Mouse (Mus musculus) neural tube, embryonic 10.5 days (tissue): Measurements from ENCODE around the gene Tns3.
A peak's percentile ranks its signal among the peaks of the same experiment; 100 is the strongest.

Source experiments
- DNase-seq: peaks from one replicate; pipeline ENCODE4 v3.0.0-alpha.2; 2017; ENCODE audit warnings: low spot score; ENCODE audit errors: extremely low spot score

Gene Tns3

GRCm38 (mm10) chr11:8444759-8445422 is 219.4 kb downstream of the Tns3 start:
- no peak for DNase-seq

GRCm38 (mm10) chr11:8443539-8444292 is 220.6 kb downstream of the Tns3 start:
- no peak for DNase-seq

DNA sequence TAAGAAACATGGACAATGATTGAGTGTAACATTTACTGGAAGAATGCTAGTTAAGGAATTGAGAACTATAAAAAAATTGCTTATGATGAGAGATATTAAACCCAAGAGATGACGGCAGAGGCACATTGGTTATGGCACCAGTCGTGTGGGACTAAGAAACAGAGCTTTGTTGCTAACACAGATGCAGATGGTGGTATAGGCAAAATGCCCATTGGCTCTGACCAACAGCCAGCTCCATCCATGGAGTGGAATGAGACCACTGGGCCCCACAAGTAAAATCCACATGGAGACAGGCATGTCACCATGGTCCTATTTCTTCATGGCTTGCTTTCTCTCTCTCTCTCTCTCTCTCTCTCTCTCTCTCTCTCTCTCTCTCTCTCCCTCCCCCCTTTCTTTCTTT is 223.6 kb downstream of the Tns3 start:
- no peak for DNase-seq

DNA sequence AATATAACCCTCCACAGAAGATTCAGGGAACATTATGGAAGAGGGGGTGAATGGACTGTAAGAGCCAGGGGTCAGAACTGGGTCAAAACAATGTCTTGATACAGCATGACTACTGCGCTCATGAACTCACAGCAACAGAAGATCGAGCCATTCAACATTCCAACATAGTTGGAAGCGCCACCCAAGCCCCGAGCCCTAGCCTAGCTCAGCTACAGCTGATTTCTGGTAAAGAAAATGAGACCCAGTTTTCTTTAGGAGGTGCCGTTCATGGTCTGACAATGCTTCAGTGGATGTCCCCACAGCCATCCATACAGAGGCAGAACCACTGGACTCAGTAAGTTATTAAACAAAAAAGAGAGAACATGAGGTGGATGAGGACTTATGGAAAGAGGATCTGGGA is 224.1 kb downstream of the Tns3 start:
- DNase-seq = no peak

GRCm38 (mm10) chr11:8439035-8439434 is 225.3 kb downstream of the Tns3 start:
- no peak for DNase-seq

- no peak for DNase-seq
These were observed 226.1 kb downstream of the Tns3 start for GRCm38 (mm10) chr11:8438269-8438668.

DNA sequence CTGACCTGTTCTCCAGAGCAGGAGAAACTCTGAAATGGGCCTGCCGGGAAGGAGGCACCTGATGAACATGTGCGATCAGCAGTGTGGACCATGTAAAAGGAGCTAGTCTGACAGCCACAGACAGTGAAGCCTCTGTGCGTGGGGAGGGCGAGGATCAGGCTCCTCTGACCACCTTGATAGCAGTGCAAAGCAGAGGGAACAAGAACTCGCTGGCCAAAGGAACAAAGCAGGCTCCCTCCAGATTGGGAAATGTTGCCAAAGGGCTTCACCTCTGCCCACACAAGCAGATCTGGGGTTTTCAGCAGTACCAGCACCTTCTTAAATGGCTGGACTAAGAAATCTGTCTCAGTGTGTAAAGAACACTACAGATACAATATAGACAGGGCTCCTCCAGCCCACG is 229.2 kb downstream of the Tns3 start:
- no peak for DNase-seq

GRCm38 (mm10) chr11:8434366-8434765 is 230.0 kb downstream of the Tns3 start:
- no peak for DNase-seq

DNA sequence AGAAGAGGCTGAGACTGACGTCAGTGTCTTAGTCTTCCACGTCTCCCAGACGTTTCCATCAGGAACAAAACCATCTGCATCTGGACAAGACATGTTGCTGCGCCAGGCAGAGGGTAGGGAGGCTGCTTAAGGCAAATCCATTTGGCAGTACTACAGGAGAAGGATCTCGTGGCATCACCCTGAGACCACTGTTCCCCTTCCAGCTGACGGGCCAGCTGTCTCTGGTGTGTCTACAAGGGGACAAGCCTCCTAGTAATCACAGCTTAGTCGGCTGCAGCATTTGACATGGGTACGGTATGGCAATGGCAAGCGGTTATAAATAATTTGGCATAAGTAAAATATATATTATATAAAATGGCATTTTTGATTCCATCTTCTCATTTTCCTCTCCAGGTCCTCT is 230.9 kb downstream of the Tns3 start:
- DNase-seq = no peak

DNA sequence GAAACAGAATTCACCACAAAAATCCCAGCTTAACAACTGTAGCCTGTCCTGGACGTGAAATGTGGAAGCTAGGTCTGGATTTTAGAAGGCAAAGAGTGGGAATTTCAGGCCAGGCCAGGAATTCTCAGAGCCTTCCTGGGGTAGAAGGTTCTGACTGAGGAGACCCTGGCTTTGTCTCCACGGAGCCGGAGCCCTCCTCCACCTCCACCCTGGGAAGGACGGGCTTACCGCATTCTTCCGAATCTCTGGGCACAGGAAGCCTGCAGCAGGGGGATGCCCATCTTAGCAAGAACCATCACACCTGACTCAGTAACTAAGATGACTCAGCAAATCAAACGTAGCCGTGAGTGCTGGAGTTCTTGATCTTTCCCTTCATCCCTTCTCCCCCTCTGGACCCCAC is 231.4 kb downstream of the Tns3 start:
- no peak for DNase-seq

DNA sequence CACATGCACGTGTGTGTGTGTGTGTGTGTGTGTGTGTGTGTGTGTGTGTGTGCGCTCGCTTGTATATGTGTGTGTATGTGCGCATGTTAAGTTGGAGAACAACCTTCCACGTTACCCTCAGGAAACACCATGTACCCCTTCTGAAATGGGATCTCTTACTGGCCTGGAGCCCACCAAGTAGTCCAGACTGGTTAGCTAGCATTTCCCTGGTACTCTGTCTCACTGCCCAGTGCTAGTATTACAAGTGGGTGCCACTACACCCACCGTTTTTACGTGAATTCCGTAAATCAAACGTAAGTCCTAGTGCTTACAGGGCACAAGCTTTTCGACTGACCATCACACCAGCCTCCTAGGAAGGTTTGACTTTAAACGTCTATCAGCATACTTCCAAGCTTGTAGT is 236.7 kb downstream of the Tns3 start:
- no peak for DNase-seq

DNA sequence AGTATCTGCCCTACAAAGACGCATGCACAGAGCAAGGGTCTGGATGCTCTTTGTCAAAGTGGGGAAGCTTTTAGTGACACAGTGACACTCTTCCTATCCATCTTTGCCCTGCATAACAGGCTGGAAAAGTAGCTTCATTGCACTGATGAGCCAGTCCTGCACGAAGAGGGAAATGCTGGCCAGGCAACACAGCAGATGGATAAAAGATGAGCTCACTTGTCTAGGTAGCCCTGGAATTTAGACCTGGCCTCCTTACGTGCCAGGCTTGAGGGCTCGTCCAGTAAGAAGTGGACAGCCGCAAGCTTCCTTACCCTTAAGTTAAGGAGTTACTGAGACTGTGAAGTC is 239.1 kb downstream of the Tns3 start:
- DNase-seq = no peak

DNA sequence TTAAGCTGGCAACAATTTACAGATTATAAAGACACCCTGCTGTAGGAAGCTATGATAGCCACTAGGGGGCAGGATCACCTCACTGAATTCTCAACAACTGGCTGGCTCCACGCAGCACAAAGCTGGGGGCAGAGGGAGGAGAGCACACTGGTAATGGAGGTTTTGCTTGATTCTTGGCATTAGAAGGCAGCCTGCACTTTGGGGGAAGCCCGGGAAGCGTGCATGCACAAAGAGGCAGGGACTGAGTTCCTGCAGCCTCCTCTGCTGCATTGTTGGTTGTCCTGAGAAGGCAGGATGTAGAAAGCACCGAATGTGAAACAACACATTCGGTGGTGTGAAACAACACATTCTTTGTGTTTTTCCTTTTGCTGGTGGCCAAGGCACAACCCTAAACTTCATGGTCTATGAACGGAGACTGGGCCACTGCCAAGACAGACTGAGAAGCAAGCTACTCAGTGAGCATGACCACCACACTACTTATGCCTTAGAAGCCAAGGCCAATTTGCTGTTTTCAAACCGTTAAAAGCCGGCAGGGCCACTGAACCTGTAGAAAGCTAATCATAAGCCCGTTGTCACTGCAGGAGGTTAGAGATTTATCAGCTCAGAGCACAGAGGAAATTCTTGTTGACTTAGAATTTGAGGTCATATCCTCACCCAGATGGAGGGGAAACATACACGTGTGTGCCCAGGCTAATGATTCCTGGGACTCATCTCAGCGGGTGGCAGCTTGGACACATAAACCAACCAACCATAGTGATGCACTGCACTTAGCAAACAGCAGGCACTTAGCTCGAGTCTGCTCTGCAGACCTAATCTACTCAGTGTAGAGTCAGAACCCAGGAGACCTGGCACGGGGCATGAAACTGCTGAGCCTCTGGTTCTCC is 239.8 kb downstream of the Tns3 start:
- peak; percentile 72 for DNase-seq

GRCm38 (mm10) chr11:8405225-8405899 is 259.0 kb downstream of the Tns3 start:
- DNase-seq = peak; percentile 74

DNA sequence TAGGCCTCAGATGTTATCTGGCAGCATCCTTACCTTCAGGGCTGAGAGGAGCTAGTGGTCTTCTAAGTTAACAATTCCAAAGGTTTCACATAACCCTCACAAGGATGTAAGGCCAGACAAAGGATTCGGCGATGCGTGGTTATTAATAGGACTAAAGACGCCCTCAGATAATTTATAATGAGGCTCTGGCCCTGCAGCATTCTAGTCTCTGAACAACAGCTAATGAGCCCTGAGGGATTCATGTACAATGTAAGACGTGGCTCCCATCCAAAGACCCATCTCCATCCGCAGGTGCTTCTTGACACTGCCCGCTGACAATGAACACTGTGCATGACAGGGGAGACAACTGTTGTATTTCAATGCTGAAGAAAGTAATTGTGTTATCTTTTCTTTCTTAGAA is 263.0 kb downstream of the Tns3 start:
- DNase-seq = no peak

- no peak for DNase-seq
These were observed 268.0 kb downstream of the Tns3 start for GRCm38 (mm10) chr11:8396329-8396728.

DNA sequence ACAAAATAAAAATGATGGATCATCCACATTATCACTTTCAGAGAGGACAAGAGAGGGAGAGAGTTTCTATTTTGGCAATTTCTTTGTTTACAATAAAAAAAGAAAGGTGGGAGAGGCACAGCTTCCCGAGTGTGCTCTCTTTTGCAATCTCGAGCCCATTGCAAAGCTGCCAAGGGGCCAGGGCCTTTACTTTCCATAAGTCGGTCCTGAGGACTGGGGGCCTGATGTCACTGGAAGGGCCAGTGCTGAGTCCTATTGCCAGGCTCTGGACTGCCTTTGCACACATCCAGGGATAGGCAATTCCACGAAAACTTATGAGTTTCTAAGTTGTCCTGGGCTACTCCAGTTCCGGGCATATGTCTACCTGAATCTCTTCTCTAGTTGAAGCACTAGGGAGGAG is 272.8 kb downstream of the Tns3 start:
- no peak for DNase-seq

DNA sequence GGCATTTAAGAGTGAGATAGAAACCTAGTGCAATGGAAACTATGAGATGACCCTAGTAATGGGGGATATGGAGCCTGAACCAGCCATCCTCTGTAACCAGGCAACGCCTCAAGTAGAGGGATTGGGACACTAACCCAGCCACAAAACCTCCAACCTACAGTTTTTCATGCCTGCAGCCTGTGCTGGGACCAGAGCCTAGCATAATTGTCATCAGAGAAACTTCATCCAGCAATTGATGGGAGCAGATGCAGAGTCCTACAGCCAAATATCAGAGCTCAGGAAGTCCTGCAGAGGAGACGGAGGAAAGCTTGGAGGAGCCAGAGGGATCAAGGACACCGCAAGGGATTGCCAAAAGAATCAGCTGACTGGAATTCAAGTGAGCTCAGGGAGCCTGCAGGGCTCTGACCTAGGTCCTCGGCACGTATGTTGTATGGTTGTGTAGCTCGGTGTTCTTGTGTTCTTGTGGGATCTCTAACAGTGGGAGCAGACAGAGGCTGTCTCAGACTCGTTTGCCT is 278.4 kb downstream of the Tns3 start:
- DNase-seq = no peak
